Mouse (Mus musculus) intestine, postnatal 0 days (tissue): ENCODE results near the gene Myo1c. TPM values are rescaled to one million over a fixed set of nuclear protein-coding genes. Genes with fewer than 3 reads are reported as not detected.
"Not testable (repeated sequence)": the region's sequence is repeated elsewhere in the genome, so short reads cannot be mapped to it uniquely, and the experiment has no call there.

Experiments used
- ATAC-seq: fragments of 200-750 bp; cut with Nextera tagmentation; 2 replicates; pipeline ENCODE4 v1.8.0; 2017; ENCODE audit warnings: mild to moderate bottlenecking, moderate TSS enrichment, moderate library complexity
- H3K27ac ChIP-seq: fragments of 300-500 bp; sonication (generic); 2 replicates; pipeline ENCODE4 v1.5.1; 2014; ENCODE audit warnings: mild to moderate bottlenecking, low read depth, low read length, moderate library complexity
- H3K27me3 ChIP-seq: fragments of 300-500 bp; sonication (generic); replicated peaks from 2 replicates; pipeline ENCODE4 v1.6.1; 2014; ENCODE audit warnings: low read length, mixed read lengths; ENCODE audit not compliant: control insufficient read depth, insufficient read depth
- H3K36me3 ChIP-seq: fragments of 300-500 bp; sonication (generic); 2 replicates; pipeline ENCODE4 v1.6.1; 2014; ENCODE audit warnings: mild to moderate bottlenecking, moderate library complexity; ENCODE audit not compliant: control insufficient read depth, insufficient read depth
- H3K4me1 ChIP-seq: fragments of 300-500 bp; sonication (generic); replicated peaks from 2 replicates; pipeline ENCODE4 v1.6.1; 2014; ENCODE audit warnings: antibody characterized with exemption, low read length, mixed read lengths; ENCODE audit not compliant: control insufficient read depth, insufficient read depth
- H3K4me2 ChIP-seq: fragments of 300-500 bp; sonication (generic); replicated peaks from 2 replicates; pipeline ENCODE4 v1.6.1; 2014; ENCODE audit warnings: low read depth, mild to moderate bottlenecking, moderate library complexity
- H3K4me3 ChIP-seq: fragments of 300-500 bp; sonication (generic); 2 replicates; pipeline ENCODE4 v1.5.1; 2014; ENCODE audit warnings: low read depth, low read length
- H3K9ac ChIP-seq: fragments of 300-500 bp; sonication (generic); 2 replicates; pipeline ENCODE4 v1.6.1; 2014; ENCODE audit warnings: mild to moderate bottlenecking, low read depth, low read length
- H3K9me3 ChIP-seq: fragments of 300-500 bp; sonication (generic); 2 replicates; pipeline ENCODE4 v1.6.1; 2016; ENCODE audit warnings: mixed run types; ENCODE audit not compliant: control insufficient read depth
- CTCF ChIP-seq: sonication (generic); IDR thresholded peaks from 2 replicates; pipeline ENCODE4 v1.5.1; 2016; ENCODE audit warnings: low read depth, mild to moderate bottlenecking, control low read depth, antibody characterized with exemption, moderate library complexity
- WGBS: fragments of 180-500 bp; shearing (Covaris S2); extraction: QIAGEN DNeasy Blood & Tissue Kit; methylation state at CpG from one replicate; pipeline ENCODE4 v1.1.7; 2014; 5-methylcytosine and 5-hydroxymethylcytosine counted together
- polyA plus RNA-seq: library from polyadenylated mRNA; unstranded; fragments of >200 nt; fragmentation: Nextera tagmentation; extraction: Ambion mirVana; gene quantifications from 2 replicates; pipeline ENCODE4 v1.2.1, GENCODE M21; 2015

Myo1c gene
- polyA plus RNA-seq, 1 experiment from 2014 or later, result 27.7 TPM

DNA sequence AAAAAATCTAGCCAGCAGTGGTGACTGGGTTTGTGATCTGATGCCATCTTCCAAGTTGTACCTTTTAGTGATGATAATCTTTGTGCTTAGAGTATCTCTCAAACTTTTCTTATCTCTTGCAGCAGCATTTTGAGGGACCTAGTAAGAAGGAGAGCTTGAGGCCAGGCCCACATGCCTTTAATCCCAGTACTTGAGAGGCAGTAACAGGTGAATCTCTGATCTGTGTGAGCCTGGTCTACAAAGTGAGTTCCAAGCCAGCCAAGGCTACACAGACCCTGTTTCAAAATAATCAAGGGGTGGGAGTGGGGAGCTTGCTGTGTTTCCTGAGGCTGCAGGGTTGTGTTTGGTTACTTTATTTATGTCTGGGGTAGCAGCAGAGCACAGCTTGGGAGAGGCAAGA, 40.7 kb downstream of the Myo1c start:
- Histone ChIP-seq H3K9me3 (no peaks in the 10 kb centered on the region), H3K4me1 (no peaks in the 10 kb centered on the region), H3K27me3 (no peaks in the 10 kb centered on the region), H3K4me3 (no peak overlapping the region), H3K27ac (no peak overlapping the region), H3K36me3 (peaks cover 34% of the 10 kb centered on the region), H3K4me2 (no peak overlapping the region), H3K9ac (no peak overlapping the region)
- TF ChIP-seq CTCF, result no peak
- no peak for ATAC-seq

DNA sequence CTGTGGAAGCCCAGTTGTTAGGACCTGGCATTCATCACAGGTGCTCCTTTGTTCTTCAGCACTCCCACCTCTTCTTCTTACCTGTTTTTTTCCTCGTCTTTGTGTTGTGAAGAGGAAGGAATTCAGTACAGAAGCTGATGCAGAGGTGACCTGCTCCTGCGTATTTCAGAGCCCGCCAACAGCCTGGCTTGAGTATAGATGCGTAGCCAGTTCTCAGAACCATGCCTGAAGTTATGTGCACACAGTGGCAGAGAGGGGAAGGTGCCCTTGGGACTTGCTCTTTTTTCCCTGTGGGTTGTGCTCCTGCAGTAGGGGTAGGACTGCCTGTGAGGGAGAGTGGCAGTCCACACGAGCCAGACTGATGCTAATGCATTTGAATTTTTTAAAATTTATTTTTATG, 43.3 kb downstream of the Myo1c start:
- 90% methylated on average over 5 of the region's 5 CpGs for WGBS
- TF ChIP-seq CTCF, result no peak
- Histone ChIP-seq H3K9ac (no peak overlapping the region), H3K4me2 (no peak overlapping the region), H3K4me1 (no peaks in the 10 kb centered on the region), H3K36me3 (peaks cover 59% of the 10 kb centered on the region), H3K27me3 (no peaks in the 10 kb centered on the region), H3K9me3 (no peaks in the 10 kb centered on the region), H3K4me3 (no peak overlapping the region), H3K27ac (no peak overlapping the region)
- no peak for ATAC-seq

DNA sequence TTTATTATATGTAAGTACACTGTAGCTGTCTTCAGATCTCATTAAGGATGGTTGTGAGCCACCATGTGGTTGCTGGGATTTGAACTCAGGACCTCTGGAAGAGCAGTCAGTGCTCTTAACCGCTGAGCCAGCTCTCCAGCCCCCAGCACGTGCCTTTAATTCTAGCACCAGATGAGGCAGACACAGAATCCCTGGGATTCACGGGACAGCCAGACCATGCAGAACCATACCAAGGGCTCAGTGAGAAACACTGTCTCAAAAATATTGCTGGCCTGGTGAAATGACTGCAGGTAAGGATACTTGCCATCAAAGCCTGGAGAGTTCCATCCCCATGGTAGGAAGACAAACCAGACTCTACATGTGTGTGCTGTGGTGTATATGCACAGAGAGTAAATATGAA, 47.2 kb downstream of the Myo1c start:
- H3K36me3 ChIP-seq, result peaks cover 80% of the 10 kb centered on the region
- not testable (repeated sequence) for H3K9ac ChIP-seq, ATAC-seq, H3K4me3 ChIP-seq, H3K4me1 ChIP-seq, H3K9me3 ChIP-seq, H3K4me2 ChIP-seq, H3K27ac ChIP-seq, H3K27me3 ChIP-seq
- 95% methylated on average over 3 of the region's 3 CpGs for WGBS

DNA sequence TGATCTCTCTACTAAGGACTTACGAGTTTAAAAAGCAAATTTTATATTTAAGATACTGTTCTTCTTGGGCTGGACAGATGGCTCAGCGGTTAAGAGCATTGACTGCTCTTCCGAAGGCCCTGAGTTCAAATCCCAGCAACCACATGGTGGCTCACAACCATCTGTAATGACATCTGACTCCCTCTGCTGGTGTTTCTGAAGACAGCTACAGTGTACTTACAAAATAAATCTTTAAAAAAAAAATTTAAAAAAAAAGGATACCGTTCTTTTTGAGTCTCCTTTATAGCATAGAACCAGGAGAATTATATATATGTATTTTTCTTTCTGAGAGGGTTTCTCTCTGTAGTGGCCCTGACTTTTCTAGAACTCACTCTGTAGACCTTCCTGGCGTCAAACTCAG, 50.3 kb downstream of the Myo1c start:
- Histone ChIP-seq H3K36me3 (peaks cover 80% of the 10 kb centered on the region), H3K27me3 (no peaks in the 10 kb centered on the region), H3K4me3 (no peak overlapping the region), H3K4me2 (no peak overlapping the region), H3K9me3 (no peaks in the 10 kb centered on the region), H3K9ac (no peak overlapping the region), H3K4me1 (no peaks in the 10 kb centered on the region), H3K27ac (no peak overlapping the region)
- TF ChIP-seq CTCF, result peak; percentile 17; the same call in 1 of the 2 replicates
- WGBS, result 95% methylated on average over 5 of the region's 5 CpGs
- ATAC-seq, result no peak

DNA sequence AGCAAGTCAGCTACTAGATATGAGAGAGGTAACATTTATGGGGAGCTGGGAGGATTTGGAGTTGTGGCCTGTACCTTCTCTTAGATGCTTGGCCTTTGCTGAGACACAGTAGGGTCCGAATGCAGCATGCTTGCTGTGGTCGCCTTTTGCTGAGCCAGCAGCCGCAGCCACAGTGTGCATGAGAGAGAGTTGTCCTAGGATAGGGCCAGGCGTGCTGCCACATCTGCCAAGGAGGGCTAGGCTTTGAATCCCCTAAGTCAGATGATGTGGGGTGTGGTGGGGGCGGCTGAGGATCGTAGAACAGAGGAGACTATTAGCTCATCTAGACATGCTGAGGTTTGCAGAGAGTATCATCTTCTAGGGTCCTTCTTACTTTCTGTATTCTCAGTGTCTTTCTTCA, 52.5 kb downstream of the Myo1c start:
- H3K9ac ChIP-seq, result no peak overlapping the region
- no peaks in the 10 kb centered on the region for H3K4me1 ChIP-seq
- no peak overlapping the region for H3K4me2 ChIP-seq
- TF ChIP-seq CTCF, result no peak
- no peak for ATAC-seq
- H3K4me3 ChIP-seq, result no peak overlapping the region
- H3K36me3 ChIP-seq, result peaks cover 68% of the 10 kb centered on the region
- WGBS, result 97% methylated on average over 6 of the region's 6 CpGs
- no peak overlapping the region for H3K27ac ChIP-seq
- H3K9me3 ChIP-seq, result no peaks in the 10 kb centered on the region
- H3K27me3 ChIP-seq, result no peaks in the 10 kb centered on the region

- Histone ChIP-seq H3K36me3 (peaks cover 58% of the 10 kb centered on the region), H3K27me3 (no peaks in the 10 kb centered on the region), H3K4me2 (no peak overlapping the region)
Observed at GRCm38 (mm10) chr11:75703748-75704147, 53.4 kb downstream of the Myo1c start.

GRCm38 (mm10) chr11:75713949-75714348, 63.6 kb downstream of the Myo1c start:
- Histone ChIP-seq H3K27me3 (no peaks in the 10 kb centered on the region), H3K4me1 (no peaks in the 10 kb centered on the region), H3K9ac (no peak overlapping the region), H3K4me2 (no peak overlapping the region), H3K36me3 (no peaks in the 10 kb centered on the region), H3K9me3 (no peaks in the 10 kb centered on the region), H3K27ac (no peak overlapping the region), H3K4me3 (no peak overlapping the region)
- WGBS, result 89% methylated on average over 1 of the region's 1 CpGs
- no peak for ATAC-seq
- peak; percentile 60 for TF ChIP-seq CTCF

More at GRCm38 (mm10) chr11:75703748-75704147, 53.4 kb downstream of the Myo1c start:
- Histone ChIP-seq H3K9ac (no peak overlapping the region), H3K9me3 (no peaks in the 10 kb centered on the region), H3K27ac (no peak overlapping the region), H3K4me3 (no peak overlapping the region), H3K4me1 (no peaks in the 10 kb centered on the region)
- WGBS, result 75% methylated on average over 2 of the region's 2 CpGs
- no peak for TF ChIP-seq CTCF
- ATAC-seq, result no peak
